Mouse (Mus musculus) adrenal gland, postnatal 25 days (tissue): ENCODE data around the gene Akap13. TPM values are rescaled to one million over a fixed set of nuclear protein-coding genes. Genes with fewer than 3 reads are reported as not detected.
"Not testable (repeated sequence)": the region's sequence is repeated elsewhere in the genome, so short reads cannot be mapped to it uniquely, and the experiment has no call there.

Experiments
- DNase-seq: peaks from one replicate; pipeline ENCODE4 v3.0.0; 2021; ENCODE audit warnings: mixed read lengths
- total RNA-seq: library from RNA; stranded (reverse); gene quantifications from 2 replicates; pipeline ENCODE4 v1.2.3, GENCODE M21; 2021

Akap13 gene
- total RNA-seq, 1 experiment from 2014 or later = 56.7 TPM

- no peak for DNase-seq
Measured at GRCm38 (mm10) chr7:75721302-75721701, 266.0 kb downstream of the Akap13 start.

GRCm38 (mm10) chr7:75724012-75724411 lies 268.7 kb downstream of the Akap13 start:
- DNase-seq = no peak

- DNase-seq = no peak
Measured at GRCm38 (mm10) chr7:75725899-75726298, 270.6 kb downstream of the Akap13 start.

GRCm38 (mm10) chr7:75726867-75727266 lies 271.5 kb downstream of the Akap13 start:
- no peak for DNase-seq

GRCm38 (mm10) chr7:75729652-75730051 lies 274.3 kb downstream of the Akap13 start:
- DNase-seq = no peak

GRCm38 (mm10) chr7:75730216-75730615 lies 274.9 kb downstream of the Akap13 start:
- DNase-seq = no peak

- no peak for DNase-seq
Measured at GRCm38 (mm10) chr7:75731951-75732350, 276.6 kb downstream of the Akap13 start.

GRCm38 (mm10) chr7:75733166-75733565 lies 277.8 kb downstream of the Akap13 start:
- no peak for DNase-seq

GRCm38 (mm10) chr7:75739075-75739725 lies 283.9 kb downstream of the Akap13 start:
- DNase-seq = peak; percentile 46

GRCm38 (mm10) chr7:75744528-75744927 lies 289.2 kb downstream of the Akap13 start:
- no peak for DNase-seq

- DNase-seq = no peak
Measured at GRCm38 (mm10) chr7:75744978-75745638, 289.8 kb downstream of the Akap13 start.

GRCm38 (mm10) chr7:75745969-75746368 lies 290.6 kb downstream of the Akap13 start:
- DNase-seq = not testable (repeated sequence)

GRCm38 (mm10) chr7:75750581-75750980 lies 295.2 kb downstream of the Akap13 start:
- DNase-seq = no peak

- DNase-seq = no peak
Measured at GRCm38 (mm10) chr7:75751161-75751803, 295.9 kb downstream of the Akap13 start.

- no peak for DNase-seq
Measured at GRCm38 (mm10) chr7:75752442-75753191, 297.3 kb downstream of the Akap13 start.

- DNase-seq = no peak
Measured at GRCm38 (mm10) chr7:75753192-75753783, 298.0 kb downstream of the Akap13 start.

GRCm38 (mm10) chr7:75754587-75755499 lies 299.5 kb downstream of the Akap13 start:
- no peak for DNase-seq

- DNase-seq = no peak
Measured at GRCm38 (mm10) chr7:75755861-75756449, 300.6 kb downstream of the Akap13 start.

GRCm38 (mm10) chr7:75759992-75760514 lies 304.7 kb downstream of the Akap13 start:
- no peak for DNase-seq

- DNase-seq = not testable (repeated sequence)
Measured at GRCm38 (mm10) chr7:75760661-75761319, 305.5 kb downstream of the Akap13 start.
